Mouse (Mus musculus) bone marrow, adult 2 months (tissue): Measurements from ENCODE around the gene Olfr613.
"Not testable (repeated sequence)": the region's sequence is repeated elsewhere in the genome, so short reads cannot be mapped to it uniquely, and the experiment has no call there.

Experiments
- CTCF ChIP-seq: fragments of 200-500 bp; IDR thresholded peaks from 2 replicates; pipeline ENCODE4 v1.5.1; 2011; ENCODE audit warnings: low read length, control low read depth; ENCODE audit not compliant: control insufficient read depth, insufficient read depth
- POLR2A ChIP-seq: fragments of 200-500 bp; IDR thresholded peaks from 2 replicates; pipeline ENCODE4 v1.6.1; 2011; ENCODE audit warnings: low read depth, mild to moderate bottlenecking, control low read depth, low read length, borderline replicate concordance; ENCODE audit not compliant: control insufficient read depth

GRCm38 (mm10) chr7:103520746-103521145 is 27.1 kb upstream of the Olfr613 start, which contains the start of gene Olfr611:
- not testable (repeated sequence) for TF ChIP-seq CTCF, POLR2A
